ENCODE assay signal across 7 mouse cellular contexts in genomic region chr7:44462218-44463055, GRCm38 (mm10). TPM values are rescaled to one million over a fixed set of nuclear protein-coding genes. Genes with fewer than 3 reads are reported as not detected.
DNase-seq lines count a peak whose midpoint lies in the region; ATAC-seq and TF ChIP-seq lines count a peak whose summit lies in the region.

No protein-coding gene starts in this region.

- H3K27me3 ChIP-seq in lung, embryonic 14.5 days (ENCODE audit: insufficient read depth, low read length), result peaks cover 53% of the 10 kb centered on the region
- H3K27me3 ChIP-seq in intestine, embryonic 14.5 days (replicated peaks; ENCODE audit: control insufficient read depth, insufficient read depth, low read length), result peaks cover 57% of the 10 kb centered on the region
- H3K27me3 ChIP-seq in liver, embryonic 13.5 days, result peaks cover 79% of the 10 kb centered on the region

- ATAC-seq in lung, embryonic 14.5 days (ENCODE audit: insufficient read depth), result no peak
- ATAC-seq in intestine, embryonic 14.5 days (replicated peaks; ENCODE audit: low FRiP score, low TSS enrichment, low read depth), result no peak
- no peak for ATAC-seq in liver, embryonic 13.5 days (ENCODE audit: low read depth)

- H3K4me2 ChIP-seq in lung, embryonic 14.5 days, result peak overlapping the region; percentile 48
- H3K4me2 ChIP-seq in intestine, embryonic 14.5 days (ENCODE audit: low read length), result peak overlapping the region; percentile 44
- peak overlapping the region; percentile 4; the same call in 1 of the 2 replicates for H3K4me2 ChIP-seq in liver, embryonic 13.5 days

- TF ChIP-seq CTCF in lung, embryonic 14.5 days (IDR thresholded peaks at IDR 0.05; ENCODE audit: low read depth), result peak; percentile 61

- H3K36me3 ChIP-seq in lung, embryonic 14.5 days (ENCODE audit: insufficient read depth), result no peaks in the 10 kb centered on the region
- no peaks in the 10 kb centered on the region for H3K36me3 ChIP-seq in intestine, embryonic 14.5 days (ENCODE audit: control insufficient read depth, insufficient read depth, low read length)
- no peaks in the 10 kb centered on the region for H3K36me3 ChIP-seq in liver, embryonic 13.5 days

- H3K4me3 ChIP-seq in lung, embryonic 14.5 days (ENCODE audit: low read depth, low read length), result peak overlapping the region; percentile 22
- H3K4me3 ChIP-seq in intestine, embryonic 14.5 days (ENCODE audit: low read depth, low read length), result peak overlapping the region; percentile 23
- no peak overlapping the region; the same call in 1 of the 2 replicates for H3K4me3 ChIP-seq in liver, embryonic 13.5 days (replicated peaks)

- DNase-seq in lung, embryonic 14.5 days, result peak; percentile 71
- no peak for DNase-seq in lung, adult 18-20 months
- DNase-seq in c-Kit-positive CD71-negative TER-119-negative erythroid progenitor cells, embryonic 14.5 days (ENCODE audit: low read depth), result peak; percentile 36
- peak; percentile 78 for DNase-seq in embryo, embryonic 10 days (ENCODE audit: low spot score)
- peak; percentile 77 for DNase-seq in intestine, embryonic 14.5 days (ENCODE audit: low spot score)
- peak; percentile 64 for DNase-seq in liver, embryonic 13.5 days
- peak; percentile 40 for DNase-seq in thymus, postnatal 25 days

- H3K27ac ChIP-seq in lung, embryonic 14.5 days (ENCODE audit: low read depth), result no peak overlapping the region
- no peak overlapping the region for H3K27ac ChIP-seq in intestine, embryonic 14.5 days (ENCODE audit: low read depth)
- no peak overlapping the region for H3K27ac ChIP-seq in liver, embryonic 13.5 days

- H3K9me3 ChIP-seq in lung, embryonic 14.5 days (ENCODE audit: low read depth, low read length), result no peaks in the 10 kb centered on the region
- no peaks in the 10 kb centered on the region for H3K9me3 ChIP-seq in intestine, embryonic 14.5 days (ENCODE audit: control insufficient read depth, low read length)
- H3K9me3 ChIP-seq in liver, embryonic 13.5 days (replicated peaks), result no peaks in the 10 kb centered on the region

- no peaks in the 10 kb centered on the region for H3K4me1 ChIP-seq in lung, embryonic 14.5 days (ENCODE audit: insufficient read depth)
- H3K4me1 ChIP-seq in intestine, embryonic 14.5 days (replicated peaks; ENCODE audit: control insufficient read depth, insufficient read depth, low read length), result 0 out of 2 replicates have a peak, but pooled peaks cover 4% of the 10 kb centered on the region
- H3K4me1 ChIP-seq in liver, embryonic 13.5 days (replicated peaks), result peaks cover 41% of the 10 kb centered on the region

- WGBS in lung, embryonic 14.5 days, result 14% methylated on average over 77 of the region's 77 CpGs
- WGBS in intestine, embryonic 14.5 days, result 14% methylated on average over 77 of the region's 77 CpGs
- WGBS in liver, embryonic 13.5 days (ENCODE audit: insufficient replicate concordance), result 10% methylated on average over 77 of the region's 77 CpGs

- H3K9ac ChIP-seq in lung, embryonic 14.5 days, result no peak overlapping the region
- no peak overlapping the region for H3K9ac ChIP-seq in intestine, embryonic 14.5 days (ENCODE audit: low read length)
- no peak overlapping the region for H3K9ac ChIP-seq in liver, embryonic 13.5 days

RNA-seq across cellular contexts. Expression of gene Aspdh, which starts 2.8 kb away (rescaled TPM):
- polyA plus RNA-seq in lung, embryonic 14.5 days (2014; fragmentation: Nextera tagmentation; extraction: Ambion mirVana), result 0.28 TPM in 1 of 2 replicates, not detected in the other
- 0.65 TPM in 1 of 2 replicates, not detected in the other for polyA plus RNA-seq in intestine, embryonic 14.5 days (2014; fragmentation: Nextera tagmentation; extraction: Ambion mirVana)
- 6.0 and 6.9 TPM in 2 replicates for polyA plus RNA-seq in liver, embryonic 13.5 days (2015; fragmentation: Nextera tagmentation; extraction: Ambion mirVana)

RNA-seq across cellular contexts. Expression of gene Josd2, which starts 5.3 kb away (rescaled TPM):
- polyA plus RNA-seq in lung, embryonic 14.5 days (2014; fragmentation: Nextera tagmentation; extraction: Ambion mirVana), result 82.7 and 87.6 TPM in 2 replicates
- polyA plus RNA-seq in intestine, embryonic 14.5 days (2014; fragmentation: Nextera tagmentation; extraction: Ambion mirVana), result 72.1 and 77.0 TPM in 2 replicates
- polyA plus RNA-seq in liver, embryonic 13.5 days (2015; fragmentation: Nextera tagmentation; extraction: Ambion mirVana), result 170 and 176 TPM in 2 replicates

RNA-seq across cellular contexts. Expression of gene Lrrc4b, which starts 33.6 kb away (rescaled TPM):
- polyA plus RNA-seq in lung, embryonic 14.5 days (2014; fragmentation: Nextera tagmentation; extraction: Ambion mirVana), result 1.5 TPM in 2 replicates
- 1.3 TPM in 2 replicates for polyA plus RNA-seq in intestine, embryonic 14.5 days (2014; fragmentation: Nextera tagmentation; extraction: Ambion mirVana)
- not detected in 2 replicates for polyA plus RNA-seq in liver, embryonic 13.5 days (2015; fragmentation: Nextera tagmentation; extraction: Ambion mirVana)

RNA-seq across cellular contexts. Expression of gene Emc10, which starts 33.9 kb away (rescaled TPM):
- 122 and 133 TPM in 2 replicates for polyA plus RNA-seq in lung, embryonic 14.5 days (2014; fragmentation: Nextera tagmentation; extraction: Ambion mirVana)
- polyA plus RNA-seq in intestine, embryonic 14.5 days (2014; fragmentation: Nextera tagmentation; extraction: Ambion mirVana), result 107 and 116 TPM in 2 replicates
- polyA plus RNA-seq in liver, embryonic 13.5 days (2015; fragmentation: Nextera tagmentation; extraction: Ambion mirVana), result 43.3 and 46.0 TPM in 2 replicates

RNA-seq across cellular contexts. Expression of gene Fam71e1, which starts 33.9 kb away (rescaled TPM):
- 9.1 and 11.3 TPM in 2 replicates for polyA plus RNA-seq in lung, embryonic 14.5 days (2014; fragmentation: Nextera tagmentation; extraction: Ambion mirVana)
- polyA plus RNA-seq in intestine, embryonic 14.5 days (2014; fragmentation: Nextera tagmentation; extraction: Ambion mirVana), result 10.2 and 11.5 TPM in 2 replicates
- polyA plus RNA-seq in liver, embryonic 13.5 days (2015; fragmentation: Nextera tagmentation; extraction: Ambion mirVana), result 1.3 and 1.5 TPM in 2 replicates

Comparison
In these comparisons a context has a peak if more than half of its experiments do, and no peak if none do; other contexts are left out.
1. DNase-seq: peak in lung, embryonic 14.5 days (single experiment), c-Kit-positive CD71-negative TER-119-negative erythroid progenitor cells, embryonic 14.5 days (single experiment), embryo, embryonic 10 days (single experiment), intestine, embryonic 14.5 days (single experiment), liver, embryonic 13.5 days (single experiment) and thymus, postnatal 25 days (single experiment); none in lung, adult 18-20 months (0 of 2).
2. Peak in every context shown above with its lines, with median percentiles within 50 percentile points of each other: H3K4me2 ChIP-seq.